Mouse (Mus musculus): ENCODE measurements around the gene Zcchc8. TPM values are rescaled to one million over a fixed set of nuclear protein-coding genes. Genes with fewer than 3 reads are reported as not detected.

Gene Zcchc8
- total and polyA plus RNA-seq, 2 experiments from 2014 or later = 40.6 to 46.3 TPM

GRCm38 (mm10) chr5:123670800-123671472 is 50.0 kb downstream of the Zcchc8 start:
- Histone ChIP-seq H3K9ac (replicated peaks; ENCODE audit: low read length, poor library complexity, severe bottlenecking) (no peak overlapping the region), H3K27ac (ENCODE audit: low read depth, low read length) (0 out of 2 replicates have a peak overlapping the region, but pooled peaks have one; percentile 1), H3K4me3 (ENCODE audit: low read depth, low read length) (no peak overlapping the region), H3K4me1 (ENCODE audit: insufficient read depth, low read length) (no peaks in the 10 kb centered on the region), H3K36me3 (ENCODE audit: insufficient read depth, low read length) (no peaks in the 10 kb centered on the region), H3K9me3 (ENCODE audit: low read length) (no peaks in the 10 kb centered on the region), H3K4me2 (ENCODE audit: low read depth, low read length, poor library complexity, severe bottlenecking) (no peak overlapping the region), H3K27me3 (ENCODE audit: insufficient read depth, low read length) (no peaks in the 10 kb centered on the region)
- ATAC-seq (ENCODE audit: low FRiP score) (no peak), DNase-seq (ENCODE audit: low spot score) (no peak)
- WGBS = 41% methylated on average over 14 of the region's 14 CpGs
- no peak for TF ChIP-seq CTCF (IDR thresholded peaks at IDR 0.05)

- TF ChIP-seq CTCF (IDR thresholded peaks at IDR 0.05) = no peak
- H3K27ac ChIP-seq (ENCODE audit: low read depth, low read length) = no peak overlapping the region
- no peaks in the 10 kb centered on the region for H3K9me3 ChIP-seq (ENCODE audit: low read length)
Measured at GRCm38 (mm10) chr5:123669991-123670799, 50.7 kb downstream of the Zcchc8 start.

GRCm38 (mm10) chr5:123667915-123668314 is 53.0 kb downstream of the Zcchc8 start:
- H3K27me3 ChIP-seq (ENCODE audit: insufficient read depth, low read length) = no peaks in the 10 kb centered on the region
- no peaks in the 10 kb centered on the region for H3K9me3 ChIP-seq (ENCODE audit: low read length)
- H3K27ac ChIP-seq (ENCODE audit: low read depth, low read length) = no peak overlapping the region
- DNase-seq (ENCODE audit: low spot score) (no peak), ATAC-seq (ENCODE audit: low FRiP score) (no peak)
- no peak overlapping the region for H3K4me2 ChIP-seq (ENCODE audit: low read depth, low read length, poor library complexity, severe bottlenecking)
- no peak overlapping the region for H3K9ac ChIP-seq (replicated peaks; ENCODE audit: low read length, poor library complexity, severe bottlenecking)
- no peaks in the 10 kb centered on the region for H3K36me3 ChIP-seq (ENCODE audit: insufficient read depth, low read length)
- TF ChIP-seq CTCF (IDR thresholded peaks at IDR 0.05) = no peak
- no peak overlapping the region for H3K4me3 ChIP-seq (ENCODE audit: low read depth, low read length)
- 90% methylated on average over 12 of the region's 12 CpGs for WGBS
- H3K4me1 ChIP-seq (ENCODE audit: insufficient read depth, low read length) = no peaks in the 10 kb centered on the region

More at GRCm38 (mm10) chr5:123669991-123670799, 50.7 kb downstream of the Zcchc8 start:
- Histone ChIP-seq H3K4me3 (ENCODE audit: low read depth, low read length) (no peak overlapping the region), H3K27me3 (ENCODE audit: insufficient read depth, low read length) (no peaks in the 10 kb centered on the region), H3K36me3 (ENCODE audit: insufficient read depth, low read length) (no peaks in the 10 kb centered on the region), H3K9ac (replicated peaks; ENCODE audit: low read length, poor library complexity, severe bottlenecking) (no peak overlapping the region), H3K4me2 (ENCODE audit: low read depth, low read length, poor library complexity, severe bottlenecking) (no peak overlapping the region), H3K4me1 (ENCODE audit: insufficient read depth, low read length) (no peaks in the 10 kb centered on the region)
- no peak for DNase-seq (ENCODE audit: low spot score)
- no peak for ATAC-seq (ENCODE audit: low FRiP score)
- 74% methylated on average over 9 of the region's 9 CpGs for WGBS

- Histone ChIP-seq H3K4me3 (ENCODE audit: low read depth, low read length) (no peak overlapping the region), H3K4me2 (ENCODE audit: low read depth, low read length, poor library complexity, severe bottlenecking) (no peak overlapping the region), H3K36me3 (ENCODE audit: insufficient read depth, low read length) (no peaks in the 10 kb centered on the region), H3K4me1 (ENCODE audit: insufficient read depth, low read length) (no peaks in the 10 kb centered on the region), H3K9ac (replicated peaks; ENCODE audit: low read length, poor library complexity, severe bottlenecking) (no peak overlapping the region), H3K27ac (ENCODE audit: low read depth, low read length) (no peak overlapping the region), H3K27me3 (ENCODE audit: insufficient read depth, low read length) (no peaks in the 10 kb centered on the region), H3K9me3 (ENCODE audit: low read length) (no peaks in the 10 kb centered on the region)
- DNase-seq (ENCODE audit: low spot score) (no peak), ATAC-seq (ENCODE audit: low FRiP score) (no peak)
- no peak for TF ChIP-seq CTCF (IDR thresholded peaks at IDR 0.05)
- 75% methylated on average over 7 of the region's 7 CpGs for WGBS
Measured at GRCm38 (mm10) chr5:123665956-123666355, 54.9 kb downstream of the Zcchc8 start.

- H3K9me3 ChIP-seq (ENCODE audit: low read length) = no peaks in the 10 kb centered on the region
- no peak overlapping the region for H3K4me3 ChIP-seq (ENCODE audit: low read depth, low read length)
- no peak overlapping the region for H3K9ac ChIP-seq (replicated peaks; ENCODE audit: low read length, poor library complexity, severe bottlenecking)
- no peak overlapping the region for H3K4me2 ChIP-seq (ENCODE audit: low read depth, low read length, poor library complexity, severe bottlenecking)
- no peak for TF ChIP-seq CTCF (IDR thresholded peaks at IDR 0.05)
- H3K27ac ChIP-seq (ENCODE audit: low read depth, low read length) = no peak overlapping the region
- 84% methylated on average over 7 of the region's 7 CpGs for WGBS
- no peaks in the 10 kb centered on the region for H3K4me1 ChIP-seq (ENCODE audit: insufficient read depth, low read length)
- no peaks in the 10 kb centered on the region for H3K36me3 ChIP-seq (ENCODE audit: insufficient read depth, low read length)
- H3K27me3 ChIP-seq (ENCODE audit: insufficient read depth, low read length) = no peaks in the 10 kb centered on the region
- ATAC-seq (ENCODE audit: low FRiP score) (no peak), DNase-seq (ENCODE audit: low spot score) (no peak)
Measured at GRCm38 (mm10) chr5:123664329-123664728, 56.6 kb downstream of the Zcchc8 start.

GRCm38 (mm10) chr5:123662059-123662458 is 58.8 kb downstream of the Zcchc8 start:
- no peak overlapping the region for H3K4me3 ChIP-seq (ENCODE audit: low read depth, low read length)
- no peaks in the 10 kb centered on the region for H3K4me1 ChIP-seq (ENCODE audit: insufficient read depth, low read length)
- no peak for TF ChIP-seq CTCF (IDR thresholded peaks at IDR 0.05)
- no peaks in the 10 kb centered on the region for H3K9me3 ChIP-seq (ENCODE audit: low read length)
- H3K27ac ChIP-seq (ENCODE audit: low read depth, low read length) = no peak overlapping the region
- no peak overlapping the region for H3K4me2 ChIP-seq (ENCODE audit: low read depth, low read length, poor library complexity, severe bottlenecking)
- ATAC-seq (ENCODE audit: low FRiP score) (no peak), DNase-seq (ENCODE audit: low spot score) (no peak)
- no peak overlapping the region for H3K9ac ChIP-seq (replicated peaks; ENCODE audit: low read length, poor library complexity, severe bottlenecking)
- WGBS = 77% methylated on average over 9 of the region's 9 CpGs
- no peaks in the 10 kb centered on the region for H3K27me3 ChIP-seq (ENCODE audit: insufficient read depth, low read length)
- no peaks in the 10 kb centered on the region for H3K36me3 ChIP-seq (ENCODE audit: insufficient read depth, low read length)
